Mouse (Mus musculus) lung, adult 2 months (tissue): ENCODE data around the gene Muc5b. TPM values are rescaled to one million over a fixed set of nuclear protein-coding genes. Genes with fewer than 3 reads are reported as not detected.
"Not testable (repeated sequence)": the region's sequence is repeated elsewhere in the genome, so short reads cannot be mapped to it uniquely, and the experiment has no call there.

Experiments
- DNase-seq: peaks from one replicate; pipeline ENCODE4 v3.0.0; 2022
- H3K4me1 ChIP-seq: fragments of 200-500 bp; 2 replicates; pipeline ENCODE4 v1.6.1; 2011; ENCODE audit warnings: low read length; ENCODE audit not compliant: control insufficient read depth, insufficient read depth
- H3K4me3 ChIP-seq: fragments of 200-500 bp; replicated peaks from 2 replicates; pipeline ENCODE3; 2011; ENCODE audit warnings: low read depth, mild to moderate bottlenecking, control low read depth, low read length; ENCODE audit errors: extremely low read depth
- CTCF ChIP-seq: fragments of 200-500 bp; IDR thresholded peaks from 2 replicates; pipeline ENCODE4 v1.5.1; 2011; ENCODE audit warnings: mild to moderate bottlenecking, low read length, control low read depth; ENCODE audit not compliant: insufficient read depth
- POLR2A ChIP-seq: fragments of 200-500 bp; IDR thresholded peaks from 2 replicates; pipeline ENCODE4 v1.6.1; 2011; ENCODE audit warnings: low read depth, mild to moderate bottlenecking, control low read depth, low read length, borderline replicate concordance; ENCODE audit errors: extremely low read depth
- WGBS: fragments of 180-500 bp; shearing (Covaris S2); methylation state at CpG from one replicate; pipeline ENCODE4 v1.1.7; 2018; 5-methylcytosine and 5-hydroxymethylcytosine counted together
- polyA plus RNA-seq: library from polyadenylated mRNA; depleted of rRNA; stranded (reverse); fragments of >200 nt; gene quantifications from 2 replicates; pipeline ENCODE4 v1.2.3, GENCODE M21; 2012; rRNA removed

Gene Muc5b
- 15.6 and 25.6 TPM in 2 replicates for polyA plus RNA-seq

GRCm38 (mm10) chr7:141838779-141839178 lies at the start of gene Muc5b:
Gene Muc5b, plus strand, starts transcription at chr7:141839070.
- peaks cover 2% of the 10 kb centered on the region; the same call in 1 of the 2 replicates for H3K4me1 ChIP-seq
- WGBS: 55% methylated on average over 5 of the region's 5 CpGs
- TF ChIP-seq POLR2A: no peak
- no peak for TF ChIP-seq CTCF
- DNase-seq: no peak
- no peak within 1 kb of the TSS for H3K4me3 ChIP-seq

DNA sequence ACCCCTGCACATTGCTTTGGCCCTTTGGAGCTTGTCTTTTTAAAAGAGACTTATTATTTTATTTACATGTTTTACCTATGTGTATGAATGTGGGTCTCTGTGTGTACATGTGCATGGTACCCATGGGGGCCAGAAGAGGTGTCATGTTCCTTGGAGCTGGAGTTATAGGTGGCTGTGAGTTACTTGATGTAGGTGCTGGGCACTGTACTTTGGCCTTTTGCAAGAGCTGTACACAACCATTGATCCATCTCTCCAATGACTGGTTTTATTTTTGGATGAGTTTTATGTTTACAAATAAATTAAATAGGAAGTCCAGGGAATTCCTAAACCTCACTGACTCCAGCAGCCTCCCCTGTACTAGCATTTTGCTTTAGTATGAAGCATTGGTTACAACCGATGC lies 44.6 kb upstream of the Muc5b start:
- Histone ChIP-seq H3K4me3 (no peak overlapping the region), H3K4me1 (no peaks in the 10 kb centered on the region)
- 96% methylated on average over 1 of the region's 1 CpGs for WGBS
- TF ChIP-seq CTCF (no peak), POLR2A (no peak)
- no peak for DNase-seq

DNA sequence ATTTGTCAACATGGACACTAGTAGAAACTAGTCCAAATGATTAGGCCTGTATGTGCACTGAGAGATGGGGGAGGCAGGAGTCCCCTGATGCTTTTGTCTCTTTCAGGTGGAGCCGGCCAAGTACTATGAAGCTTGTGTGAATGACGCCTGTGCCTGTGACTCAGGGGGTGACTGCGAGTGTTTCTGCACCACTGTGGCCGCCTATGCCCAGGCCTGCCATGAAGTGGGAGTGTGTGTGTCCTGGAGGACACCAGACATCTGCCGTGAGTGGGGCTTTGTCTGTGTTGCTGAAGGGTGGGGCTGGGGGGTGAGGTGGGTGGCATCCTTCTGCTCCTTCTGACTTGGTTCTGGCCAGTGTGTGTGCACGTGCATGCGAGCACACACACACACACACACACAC lies 35.7 kb upstream of the Muc5b start:
- no peak overlapping the region for H3K4me3 ChIP-seq
- WGBS: 88% methylated on average over 7 of the region's 7 CpGs
- no peak for DNase-seq

DNA sequence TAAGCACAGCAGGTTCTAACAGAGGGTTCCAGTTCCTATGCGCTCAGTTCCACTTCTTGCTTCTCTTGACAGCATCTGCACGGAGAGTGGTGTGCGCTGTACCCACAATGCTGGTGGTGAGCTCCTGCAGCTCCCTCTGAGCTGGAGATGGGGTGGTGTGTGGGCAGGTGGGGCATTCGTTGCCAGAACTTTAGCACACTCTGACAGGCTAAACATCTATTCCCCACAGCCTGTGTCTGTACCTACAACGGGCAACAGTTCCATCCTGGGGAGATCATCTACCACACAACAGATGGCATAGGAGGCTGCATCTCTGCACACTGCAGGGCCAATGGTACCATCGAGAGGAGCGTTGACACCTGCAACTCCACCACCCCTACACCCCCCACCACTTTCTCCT lies 33.5 kb upstream of the Muc5b start:
- no peak for TF ChIP-seq POLR2A
- TF ChIP-seq CTCF: no peak
- WGBS: 87% methylated on average over 7 of the region's 7 CpGs
- no peak for DNase-seq
- Histone ChIP-seq H3K4me1 (no peaks in the 10 kb centered on the region), H3K4me3 (no peak overlapping the region)

More for the DNA sequence above, 35.7 kb upstream of the Muc5b start:
- TF ChIP-seq POLR2A (no peak), CTCF (no peak)
- no peaks in the 10 kb centered on the region for H3K4me1 ChIP-seq

GRCm38 (mm10) chr7:141807823-141808222 lies 31.0 kb upstream of the Muc5b start:
- H3K4me3 ChIP-seq, DNase-seq, H3K4me1 ChIP-seq: not testable (repeated sequence)
- no CpG with 5 or more reads among the region's 4 CpGs for WGBS

GRCm38 (mm10) chr7:141809933-141810332 lies 28.9 kb upstream of the Muc5b start:
- not testable (repeated sequence) for DNase-seq, H3K4me1 ChIP-seq, H3K4me3 ChIP-seq
- WGBS: no CpG with 5 or more reads among the region's 4 CpGs

- no peaks in the 10 kb centered on the region for H3K4me1 ChIP-seq
- no peak for DNase-seq
- WGBS: 75% methylated on average over 4 of the region's 4 CpGs
- H3K4me3 ChIP-seq: no peak overlapping the region
- TF ChIP-seq POLR2A (no peak), CTCF (no peak)
Measured at GRCm38 (mm10) chr7:141813321-141813720, 25.5 kb upstream of the Muc5b start.

DNA sequence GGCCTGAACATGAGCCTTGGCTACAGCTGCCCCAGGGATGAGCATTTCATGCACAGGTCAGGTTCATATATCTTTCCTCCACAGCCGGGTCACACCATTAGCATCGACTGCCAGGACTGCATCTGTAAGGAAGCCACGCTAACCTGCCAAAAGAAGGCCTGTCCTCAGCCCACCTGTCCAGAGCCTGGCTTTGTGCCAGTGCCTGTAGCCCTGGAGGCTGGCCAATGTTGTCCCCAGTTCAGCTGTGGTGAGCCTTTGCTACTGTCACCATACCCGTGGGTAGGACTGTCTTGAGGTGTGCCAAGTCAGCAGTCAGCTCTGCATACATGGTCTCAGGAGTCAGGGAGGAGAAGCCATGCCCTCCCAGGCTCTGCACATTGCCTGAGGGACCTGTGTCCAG lies 23.5 kb upstream of the Muc5b start:
- H3K4me3 ChIP-seq: no peak overlapping the region
- DNase-seq: no peak
- no peaks in the 10 kb centered on the region for H3K4me1 ChIP-seq
- no peak for TF ChIP-seq CTCF
- TF ChIP-seq POLR2A: no peak
- 67% methylated on average over 4 of the region's 4 CpGs for WGBS

GRCm38 (mm10) chr7:141817355-141818075 lies 21.4 kb upstream of the Muc5b start:
- WGBS: 67% methylated on average over 11 of the region's 11 CpGs
- no peak for DNase-seq
- Histone ChIP-seq H3K4me3 (no peak overlapping the region), H3K4me1 (no peaks in the 10 kb centered on the region)
- TF ChIP-seq CTCF: no peak
- no peak for TF ChIP-seq POLR2A

DNA sequence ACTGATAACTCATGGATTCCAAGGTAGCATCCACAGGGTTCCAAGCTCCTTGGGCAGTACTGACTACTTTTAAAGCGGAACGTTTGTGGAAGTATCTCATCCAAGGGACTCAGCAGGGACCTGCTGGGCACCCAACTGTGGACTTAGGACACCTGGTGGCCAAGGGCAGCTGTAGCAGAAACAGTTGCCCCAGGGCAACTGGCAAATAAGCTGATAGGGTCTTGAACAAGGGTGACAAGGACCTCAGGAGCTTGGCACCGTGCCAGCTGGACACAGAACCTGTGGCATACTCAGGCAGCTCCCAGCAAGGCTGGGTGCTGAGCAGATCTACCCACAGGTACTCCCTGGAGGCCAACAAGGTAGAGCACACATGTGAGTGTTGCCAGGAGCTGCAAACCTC lies 20.6 kb upstream of the Muc5b start:
- TF ChIP-seq POLR2A (no peak), CTCF (no peak)
- Histone ChIP-seq H3K4me3 (no peak overlapping the region), H3K4me1 (no peaks in the 10 kb centered on the region)
- no peak for DNase-seq
- WGBS: 73% methylated on average over 3 of the region's 3 CpGs
